Mouse (Mus musculus) heart, postnatal 0 days (tissue): ENCODE data around the gene Mkrn2.

Source experiments
- CTCF ChIP-seq: IDR thresholded peaks from 2 replicates; pipeline ENCODE4 v1.5.1; 2016; ENCODE audit warnings: antibody characterized with exemption, control low read depth, low read depth
- EP300 ChIP-seq: IDR thresholded peaks from 2 replicates; pipeline ENCODE4 v1.6.1; 2016; ENCODE audit warnings: antibody characterized with exemption, low read depth

GRCm38 (mm10) chr6:115634015-115634414, 32.3 kb downstream of the Mkrn2 start:
- TF ChIP-seq CTCF (no peak), EP300 (no peak)
